Mouse (Mus musculus) limb, embryonic 10.5 days (tissue): Measurements from ENCODE around the gene Mgat5b. TPM values are rescaled to one million over a fixed set of nuclear protein-coding genes. Genes with fewer than 3 reads are reported as not detected.

Experiments used
- DNase-seq: peaks from one replicate; pipeline ENCODE4 v3.0.0-alpha.2; 2017; ENCODE audit warnings: low spot score
- H3K27ac ChIP-seq: fragments of 300-500 bp; sonication (generic); 2 replicates; pipeline ENCODE4 v1.5.1; 2016; ENCODE audit warnings: mild to moderate bottlenecking
- H3K27me3 ChIP-seq: fragments of 300-500 bp; sonication (generic); 2 replicates; pipeline ENCODE4 v1.6.1; 2016; ENCODE audit warnings: low read depth, mild to moderate bottlenecking; ENCODE audit not compliant: poor library complexity, severe bottlenecking
- H3K36me3 ChIP-seq: fragments of 300-500 bp; sonication (generic); 2 replicates; pipeline ENCODE4 v1.6.1; 2016; ENCODE audit warnings: mild to moderate bottlenecking, moderate library complexity
- H3K4me1 ChIP-seq: fragments of 300-500 bp; sonication (generic); 2 replicates; pipeline ENCODE4 v1.6.1; 2016
- H3K4me3 ChIP-seq: fragments of 300-500 bp; sonication (generic); 2 replicates; pipeline ENCODE4 v1.5.1; 2016; ENCODE audit warnings: mild to moderate bottlenecking, moderate library complexity
- H3K9me3 ChIP-seq: fragments of 300-500 bp; sonication (generic); replicated peaks from 2 replicates; pipeline ENCODE4 v1.6.1; 2016; ENCODE audit warnings: mild to moderate bottlenecking
- WGBS: fragments of 180-500 bp; shearing (Covaris S2); methylation state at CpG from one replicate; pipeline ENCODE4 v1.1.7; 2016; 5-methylcytosine and 5-hydroxymethylcytosine counted together
- polyA plus RNA-seq: library from polyadenylated mRNA; unstranded; fragments of >200 nt; fragmentation: Nextera tagmentation; extraction: Ambion mirVana; gene quantifications from 2 replicates; pipeline ENCODE4 v1.2.1, GENCODE M21; 2016

Gene Mgat5b
- polyA plus RNA-seq, 1 experiment from 2014 or later, result 1.4 TPM

DNA sequence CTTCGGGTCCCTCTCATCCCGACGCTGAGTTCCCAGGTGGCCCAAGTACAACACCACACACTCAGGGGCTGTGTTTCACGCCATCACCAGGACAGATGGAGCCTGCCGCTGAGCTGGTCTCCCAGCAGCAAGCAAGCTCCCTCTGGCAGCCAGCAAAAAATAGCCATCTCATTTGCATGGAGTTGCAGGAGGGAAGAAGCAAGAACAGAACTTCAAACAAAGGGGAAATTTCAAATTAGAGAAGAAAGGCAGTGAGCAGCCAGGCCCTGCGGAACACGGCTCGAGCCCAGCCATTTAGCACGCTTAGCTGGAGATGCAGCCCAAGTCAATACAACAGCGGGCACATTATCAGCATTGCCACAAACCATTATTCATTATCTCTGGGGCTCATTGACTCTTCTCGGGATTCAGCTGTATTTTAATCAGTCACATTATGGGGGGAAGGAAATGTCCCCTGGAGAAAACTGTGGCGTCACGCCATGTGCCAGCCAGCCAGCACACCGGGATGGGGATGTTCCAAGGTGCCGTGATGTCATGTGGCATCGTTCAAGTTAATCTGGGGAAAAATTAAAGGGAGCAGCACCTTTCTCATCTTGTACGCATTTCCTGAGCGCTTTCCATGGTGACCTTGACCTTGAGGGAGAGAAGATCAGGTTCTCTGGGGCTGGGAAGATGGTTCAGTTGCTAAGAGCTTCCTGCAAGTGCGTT lies 110.4 kb downstream of the Mgat5b start:
- Histone ChIP-seq H3K27ac (no peak overlapping the region), H3K9me3 (no peaks in the 10 kb centered on the region), H3K27me3 (peaks cover 47% of the 10 kb centered on the region), H3K4me1 (peaks cover 19% of the 10 kb centered on the region), H3K4me3 (no peak overlapping the region), H3K36me3 (no peaks in the 10 kb centered on the region)
- WGBS, result 66% methylated on average over 19 of the region's 19 CpGs
- no peak for DNase-seq

DNA sequence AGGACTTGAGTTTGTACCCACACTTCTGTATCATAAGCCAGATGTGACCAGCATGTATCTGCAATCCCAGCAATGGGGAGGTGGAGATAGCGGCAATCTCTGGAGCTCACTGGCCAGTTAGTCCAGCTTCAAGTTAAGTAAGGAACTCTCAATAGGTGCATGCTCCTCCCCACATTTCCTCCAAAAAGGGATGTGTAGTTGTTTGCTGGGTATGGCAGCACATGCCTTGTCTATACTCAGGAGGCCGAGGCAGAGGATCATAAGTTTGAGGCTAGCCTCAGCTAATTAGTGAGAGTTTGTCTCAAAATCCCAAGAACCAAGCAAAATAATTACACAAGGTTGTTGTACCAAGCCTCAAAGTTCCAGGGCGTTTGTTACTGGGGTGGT lies 110.9 kb downstream of the Mgat5b start:
- no peak overlapping the region for H3K27ac ChIP-seq
- WGBS, result 89% methylated on average over 3 of the region's 3 CpGs
- peaks cover 47% of the 10 kb centered on the region for H3K27me3 ChIP-seq
- H3K4me1 ChIP-seq, result peaks cover 19% of the 10 kb centered on the region
- DNase-seq, result no peak
- H3K4me3 ChIP-seq, result no peak overlapping the region
- no peaks in the 10 kb centered on the region for H3K36me3 ChIP-seq
- H3K9me3 ChIP-seq, result no peaks in the 10 kb centered on the region

DNA sequence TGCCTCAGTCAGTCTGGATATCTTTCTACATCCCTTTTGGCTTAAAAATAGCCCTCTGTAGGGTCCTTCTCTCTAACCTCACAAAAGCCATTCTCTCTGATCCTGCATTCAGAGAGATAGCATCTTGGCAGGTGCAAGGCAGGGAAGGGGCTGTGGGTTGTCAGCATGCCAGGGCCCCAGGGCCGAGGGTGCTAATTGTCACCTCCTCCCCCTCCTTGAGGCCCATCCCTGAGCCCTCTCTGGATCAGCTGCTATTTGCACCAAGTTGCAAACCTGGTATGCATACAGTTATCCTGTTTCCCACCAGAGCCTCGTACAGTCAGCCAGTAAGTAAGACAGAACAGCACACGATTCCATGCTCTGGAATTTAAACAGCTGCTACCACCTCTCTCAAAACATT lies 111.4 kb downstream of the Mgat5b start:
- H3K4me3 ChIP-seq, result no peak overlapping the region
- peaks cover 47% of the 10 kb centered on the region for H3K27me3 ChIP-seq
- no peaks in the 10 kb centered on the region for H3K9me3 ChIP-seq
- H3K4me1 ChIP-seq, result peaks cover 19% of the 10 kb centered on the region
- H3K27ac ChIP-seq, result no peak overlapping the region
- 24% methylated on average over 3 of the region's 3 CpGs for WGBS
- no peak for DNase-seq
- no peaks in the 10 kb centered on the region for H3K36me3 ChIP-seq

DNA sequence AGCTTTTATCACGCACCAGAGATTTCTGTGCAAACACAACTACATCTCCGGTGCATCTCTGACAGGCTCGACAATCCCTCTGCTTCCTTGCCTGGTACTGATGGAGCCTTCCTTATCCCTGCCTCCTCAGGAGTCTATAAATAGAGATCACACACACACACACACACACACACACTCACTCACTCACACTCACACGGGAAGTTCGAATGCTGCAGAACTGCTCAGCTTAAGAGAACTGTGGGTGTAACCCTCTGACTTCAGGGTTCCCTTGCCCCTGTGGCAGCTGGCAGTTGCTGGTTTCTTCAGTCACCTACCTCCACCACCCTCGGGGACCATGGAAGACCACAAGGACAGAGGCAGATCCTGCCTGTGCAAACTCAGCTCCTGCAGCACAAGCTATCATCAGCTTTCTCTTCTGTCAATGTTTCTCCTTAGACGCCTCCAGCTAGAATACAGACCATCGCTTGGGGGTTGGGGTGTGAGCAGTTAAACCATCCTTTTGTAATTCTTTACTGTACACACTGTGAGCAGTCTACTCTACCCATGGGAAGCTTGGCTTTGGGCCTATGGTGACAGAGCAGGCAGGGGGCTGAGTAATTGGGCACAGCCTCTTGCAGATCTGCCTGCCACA lies 111.9 kb downstream of the Mgat5b start:
- WGBS, result 64% methylated on average over 8 of the region's 8 CpGs
- H3K36me3 ChIP-seq, result no peaks in the 10 kb centered on the region
- H3K27me3 ChIP-seq, result peaks cover 45% of the 10 kb centered on the region
- no peak overlapping the region for H3K27ac ChIP-seq
- no peak for DNase-seq
- no peaks in the 10 kb centered on the region for H3K9me3 ChIP-seq
- H3K4me3 ChIP-seq, result no peak overlapping the region
- peaks cover 23% of the 10 kb centered on the region for H3K4me1 ChIP-seq

DNA sequence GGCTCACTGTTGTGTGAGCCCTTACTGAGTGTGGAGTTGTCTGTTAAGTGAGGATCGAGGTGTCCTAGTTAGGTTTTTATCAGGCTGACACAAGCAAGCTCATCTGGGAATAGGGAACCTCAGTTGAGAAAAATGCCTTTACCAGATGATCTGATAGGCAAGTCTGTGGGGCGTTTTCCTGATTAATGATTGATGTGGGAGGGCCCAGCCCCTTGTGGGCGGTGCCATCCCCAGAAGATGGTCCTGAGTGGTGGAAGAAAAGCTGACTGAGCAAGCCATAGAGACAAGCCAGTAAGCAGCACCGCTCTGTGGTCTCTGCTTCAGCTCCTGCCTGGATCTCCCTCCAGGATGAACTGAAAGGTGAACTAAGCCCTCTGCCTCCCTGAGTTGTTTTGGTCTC lies 112.6 kb downstream of the Mgat5b start:
- 24% methylated on average over 4 of the region's 4 CpGs for WGBS
- no peaks in the 10 kb centered on the region for H3K9me3 ChIP-seq
- no peak for DNase-seq
- no peak overlapping the region for H3K4me3 ChIP-seq
- no peak overlapping the region for H3K27ac ChIP-seq
- H3K27me3 ChIP-seq, result peaks cover 40% of the 10 kb centered on the region
- H3K36me3 ChIP-seq, result no peaks in the 10 kb centered on the region
- H3K4me1 ChIP-seq, result peaks cover 30% of the 10 kb centered on the region

DNA sequence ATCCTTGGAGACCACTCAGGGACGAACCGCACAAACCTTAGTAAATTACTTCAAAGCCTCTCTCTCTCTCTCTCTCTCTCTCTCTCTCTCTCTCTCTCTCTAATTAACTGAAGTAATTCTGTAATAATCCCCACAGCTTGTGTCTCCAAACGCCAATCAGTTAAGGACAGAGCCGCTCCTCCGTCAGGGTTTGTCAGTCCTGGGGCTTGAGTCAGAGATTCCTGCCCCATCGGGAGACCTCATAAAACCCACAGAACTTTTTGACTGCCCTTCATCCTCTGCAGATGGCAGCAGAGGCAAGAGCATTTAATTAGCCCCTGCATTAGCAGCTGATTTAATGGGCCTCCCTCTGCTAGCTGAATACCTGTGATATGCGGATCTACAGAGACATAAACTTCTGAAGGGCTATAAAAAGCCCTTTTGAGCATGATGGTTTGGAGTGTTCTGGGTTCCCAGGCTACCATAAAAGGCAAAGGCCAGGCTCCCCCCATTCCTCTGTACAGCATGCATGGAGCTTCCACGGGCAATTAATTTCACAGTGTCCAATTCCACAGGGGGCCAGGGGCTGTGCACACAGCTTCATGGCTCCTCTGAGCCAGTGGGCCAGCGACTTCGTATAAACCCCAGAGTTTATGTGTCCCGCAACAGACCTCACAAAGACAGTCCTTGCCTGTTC lies 117.1 kb downstream of the Mgat5b start:
- H3K9me3 ChIP-seq, result no peaks in the 10 kb centered on the region
- H3K4me3 ChIP-seq, result no peak overlapping the region
- H3K36me3 ChIP-seq, result no peaks in the 10 kb centered on the region
- peaks cover 53% of the 10 kb centered on the region for H3K4me1 ChIP-seq
- peak overlapping the region; percentile 54; the same call in 1 of the 2 replicates for H3K27ac ChIP-seq
- WGBS, result 25% methylated on average over 11 of the region's 11 CpGs
- no peak for DNase-seq
- H3K27me3 ChIP-seq, result peaks cover 18% of the 10 kb centered on the region

Other genes with a start within 250 kb of the Mgat5b start
- gene St6galnac1, start 143.4 kb upstream of the Mgat5b start, polyA plus RNA-seq, result not detected in 2 replicates
- 13.9 and 14.9 TPM in 2 replicates for gene Mxra7, start 90.8 kb upstream of the Mgat5b start, polyA plus RNA-seq
- gene Mettl23, start 75.6 kb upstream of the Mgat5b start, polyA plus RNA-seq, result 56.5 and 59.5 TPM in 2 replicates
- gene Jmjd6, start 75.4 kb upstream of the Mgat5b start, polyA plus RNA-seq, result 93.1 and 111 TPM in 2 replicates
- gene Mfsd11, start 66.4 kb upstream of the Mgat5b start, polyA plus RNA-seq, result 17.9 and 22.5 TPM in 2 replicates
- gene Srsf2, start 65.8 kb upstream of the Mgat5b start, polyA plus RNA-seq, result 925 and 971 TPM in 2 replicates
- 40.1 and 47.8 TPM in 2 replicates for gene Sec14l1, start 196.3 kb downstream of the Mgat5b start, polyA plus RNA-seq